Mouse (Mus musculus): ENCODE results near the gene Hnrnpab.

Hnrnpab gene

GRCm38 (mm10) chr11:51565951-51566350 lies 40.7 kb downstream of the Hnrnpab start:
- DNase-seq (ENCODE audit: low spot score), result no peak

GRCm38 (mm10) chr11:51565062-51565461 lies 41.6 kb downstream of the Hnrnpab start:
- no peak for DNase-seq (ENCODE audit: low spot score)

GRCm38 (mm10) chr11:51563276-51563675 lies 43.4 kb downstream of the Hnrnpab start:
- no peak for DNase-seq (ENCODE audit: low spot score)

DNA sequence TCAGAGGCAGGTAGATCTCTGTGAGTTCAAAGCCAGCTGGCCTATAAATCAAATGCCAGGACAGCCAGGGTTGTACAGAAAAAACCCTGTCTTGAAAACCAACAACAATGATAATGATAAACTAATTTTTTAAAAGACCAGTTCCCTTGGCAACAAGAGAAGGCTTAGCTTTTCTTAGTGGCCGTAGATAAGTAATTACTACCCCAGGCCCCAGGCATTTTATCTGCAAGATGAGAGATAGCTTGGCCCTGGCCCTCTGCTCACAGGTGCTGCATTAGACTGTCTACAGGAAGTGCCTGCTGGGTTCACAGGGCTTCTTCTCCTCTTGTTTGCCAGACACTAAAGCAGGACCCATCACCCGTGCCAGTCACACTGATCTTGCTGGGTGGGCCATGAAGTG lies 51.6 kb downstream of the Hnrnpab start:
- no peak for DNase-seq (ENCODE audit: low spot score)

GRCm38 (mm10) chr11:51554590-51554989 lies 52.1 kb downstream of the Hnrnpab start:
- no peak for DNase-seq (ENCODE audit: low spot score)

DNA sequence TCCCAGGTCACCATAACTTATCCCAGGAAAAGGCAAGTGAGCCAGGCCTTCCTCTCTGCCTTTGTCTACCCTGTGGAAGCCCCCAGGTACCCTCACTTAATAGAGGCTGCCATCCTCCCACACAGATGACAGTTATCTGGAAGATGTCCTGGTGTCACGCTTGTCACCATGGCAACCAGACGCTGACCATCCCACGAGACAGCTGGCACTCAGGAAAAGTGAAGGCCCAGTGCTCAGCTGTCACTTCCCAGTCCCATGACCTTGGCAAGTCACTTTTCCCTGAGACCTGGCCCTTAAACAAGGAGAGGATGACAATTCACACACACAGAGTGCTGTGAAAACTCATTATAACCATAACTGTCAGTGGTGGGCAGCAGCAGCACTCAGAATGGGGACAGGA lies 54.6 kb downstream of the Hnrnpab start:
- DNase-seq (ENCODE audit: low spot score), result no peak

- DNase-seq (ENCODE audit: low spot score), result no peak
Measured at GRCm38 (mm10) chr11:51551253-51551652, 55.4 kb downstream of the Hnrnpab start.
